In genomic region chr1:136832305-136833152, GRCm38 (mm10) we compare ENCODE assay signal across 10 mouse cellular contexts.
DNase-seq lines count a peak whose midpoint lies in the region; ATAC-seq and TF ChIP-seq lines count a peak whose summit lies in the region.
"Had no signal": no experiment of that assay in that cellular context is flagged by ENCODE, and none has a peak within 500 bp of the region (broad histone marks: within the 10 kb centered on the region; RNA-seq: fewer than 3 reads in every experiment).

No protein-coding gene starts in this region.

- TF ChIP-seq CTCF in left cerebral cortex, adult 2 months (IDR thresholded peaks at IDR 0.05): no peak

- DNase-seq in left cerebral cortex, postnatal 4 days: peak; percentile 24
- DNase-seq in left cerebral cortex, adult 2 months (ENCODE audit: extremely low spot score in 1 of 2, low spot score in 2 of 2): no peak
- DNase-seq in lung, postnatal 14 days: peak; percentile 12
- DNase-seq in thymus, postnatal 14 days: no peak
- no peak for DNase-seq in urinary bladder, postnatal 4 days (ENCODE audit: low spot score in 2 of 2)

- H3K9ac ChIP-seq in forebrain, embryonic 12.5 days: no peak overlapping the region
- H3K9ac ChIP-seq in forebrain, embryonic 15.5 days (replicated peaks): no peak overlapping the region

- H3K4me3 ChIP-seq in forebrain, embryonic 12.5 days (replicated peaks): no peak overlapping the region
- no peak overlapping the region for H3K4me3 ChIP-seq in forebrain, embryonic 15.5 days
- no peak overlapping the region for H3K4me3 ChIP-seq in left cerebral cortex, adult 2 months
- H3K4me3 ChIP-seq: layer of hippocampus, adult 2 months; megakaryocyte, embryonic 14.5 days had no signal

- ATAC-seq in forebrain, embryonic 12.5 days (ENCODE audit: low FRiP score): peak; percentile 39; the same call in 1 of the 2 replicates
- ATAC-seq in forebrain, embryonic 15.5 days (replicated peaks): no peak
- 0 out of 2 replicates have a peak, but pooled peaks have one; percentile 22 for ATAC-seq in common myeloid progenitor, adult 5-6 weeks (replicated peaks; ENCODE audit: low read depth, poor library complexity, severe bottlenecking)

- 48% methylated on average over 12 of the region's 12 CpGs for WGBS in forebrain, embryonic 12.5 days
- WGBS in forebrain, embryonic 15.5 days: 37% methylated on average over 12 of the region's 12 CpGs

- intact Hi-C loops in left cerebral cortex, postnatal 4 days (cut with DNase I): no loop called here
- intact Hi-C loops in left cerebral cortex, adult 2 months (cut with DNase I): no loop called here

- no peaks in the 10 kb centered on the region for H3K9me3 ChIP-seq in forebrain, embryonic 12.5 days
- no peaks in the 10 kb centered on the region for H3K9me3 ChIP-seq in forebrain, embryonic 15.5 days

- no peak overlapping the region for H3K27ac ChIP-seq in forebrain, embryonic 12.5 days
- H3K27ac ChIP-seq in forebrain, embryonic 15.5 days (replicated peaks): no peak overlapping the region
- no peak overlapping the region for H3K27ac ChIP-seq in left cerebral cortex, adult 2 months
- H3K27ac ChIP-seq: layer of hippocampus, adult 2 months had no signal

- H3K36me3 ChIP-seq in forebrain, embryonic 12.5 days (replicated peaks): no peaks in the 10 kb centered on the region
- H3K36me3 ChIP-seq in forebrain, embryonic 15.5 days: no peaks in the 10 kb centered on the region

- H3K4me1 ChIP-seq in forebrain, embryonic 12.5 days: peaks cover 5% of the 10 kb centered on the region
- no peaks in the 10 kb centered on the region for H3K4me1 ChIP-seq in forebrain, embryonic 15.5 days
- H3K4me1 ChIP-seq: megakaryocyte, embryonic 14.5 days had no signal

- no peak overlapping the region for H3K4me2 ChIP-seq in forebrain, embryonic 12.5 days
- H3K4me2 ChIP-seq in forebrain, embryonic 15.5 days (replicated peaks): no peak overlapping the region

- no peaks in the 10 kb centered on the region for H3K27me3 ChIP-seq in forebrain, embryonic 12.5 days
- H3K27me3 ChIP-seq in forebrain, embryonic 15.5 days: no peaks in the 10 kb centered on the region

Comparison
In these comparisons a context has a peak if more than half of its experiments do, and no peak if none do; other contexts are left out.
1. DNase-seq: peak in left cerebral cortex, postnatal 4 days (single experiment) and lung, postnatal 14 days (single experiment); none in left cerebral cortex, adult 2 months (0 of 2), thymus, postnatal 14 days (single experiment) and urinary bladder, postnatal 4 days (0 of 2).